Mouse (Mus musculus) stomach, embryonic 15.5 days (tissue): ENCODE data around the gene Hes7. TPM values are rescaled to one million over a fixed set of nuclear protein-coding genes. Genes with fewer than 3 reads are reported as not detected.
A peak's percentile ranks its signal among the peaks of the same experiment; 100 is the strongest.

Experiments
- ATAC-seq: fragments of 200-750 bp; cut with Nextera tagmentation; 2 replicates; pipeline ENCODE4 v1.8.0; 2017; ENCODE audit warnings: low read depth, moderate number of reproducible peaks, moderate TSS enrichment; ENCODE audit not compliant: insufficient read depth, low FRiP score
- H3K27ac ChIP-seq: fragments of 300-500 bp; sonication (generic); 2 replicates; pipeline ENCODE4 v1.5.1; 2015; ENCODE audit warnings: mild to moderate bottlenecking, inconsistent platforms
- H3K27me3 ChIP-seq: fragments of 300-500 bp; sonication (generic); replicated peaks from 2 replicates; pipeline ENCODE4 v1.6.1; 2015; ENCODE audit warnings: inconsistent platforms
- H3K36me3 ChIP-seq: fragments of 300-500 bp; sonication (generic); 2 replicates; pipeline ENCODE4 v1.6.1; 2015; ENCODE audit warnings: inconsistent platforms
- H3K4me1 ChIP-seq: fragments of 300-500 bp; sonication (generic); 2 replicates; pipeline ENCODE4 v1.6.1; 2015; ENCODE audit warnings: inconsistent platforms
- H3K4me2 ChIP-seq: fragments of 300-500 bp; sonication (generic); 2 replicates; pipeline ENCODE4 v1.6.1; 2015; ENCODE audit warnings: mild to moderate bottlenecking, inconsistent platforms
- H3K4me3 ChIP-seq: fragments of 300-500 bp; sonication (generic); replicated peaks from 2 replicates; pipeline ENCODE4 v1.5.1; 2015; ENCODE audit warnings: inconsistent platforms
- H3K9ac ChIP-seq: fragments of 300-500 bp; sonication (generic); 2 replicates; pipeline ENCODE4 v1.6.1; 2015; ENCODE audit warnings: inconsistent platforms
- H3K9me3 ChIP-seq: fragments of 300-500 bp; sonication (generic); 2 replicates; pipeline ENCODE4 v1.6.1; 2016; ENCODE audit warnings: inconsistent platforms
- WGBS: fragments of 180-500 bp; shearing (Covaris S2); methylation state at CpG from one replicate; pipeline ENCODE4 v1.1.7; 2015; 5-methylcytosine and 5-hydroxymethylcytosine counted together
- polyA plus RNA-seq: library from polyadenylated mRNA; unstranded; fragments of >200 nt; fragmentation: Nextera tagmentation; extraction: Ambion mirVana; gene quantifications from 2 replicates; pipeline ENCODE4 v1.2.1, GENCODE M21; 2015

The Hes7 gene
- polyA plus RNA-seq, 1 experiment from 2014 or later = 0.76 TPM

GRCm38 (mm10) chr11:69077316-69077715, 42.9 kb upstream of the Hes7 start:
- Histone ChIP-seq H3K36me3 (no peaks in the 10 kb centered on the region), H3K9me3 (no peaks in the 10 kb centered on the region), H3K27ac (no peak overlapping the region), H3K4me3 (no peak overlapping the region), H3K4me2 (no peak overlapping the region), H3K4me1 (peaks cover 10% of the 10 kb centered on the region; the same call in 1 of the 2 replicates), H3K27me3 (no peaks in the 10 kb centered on the region), H3K9ac (no peak overlapping the region)
- ATAC-seq = no peak
- WGBS = 78% methylated on average over 9 of the region's 9 CpGs

GRCm38 (mm10) chr11:69078041-69078440, 42.2 kb upstream of the Hes7 start:
- Histone ChIP-seq H3K4me3 (no peak overlapping the region), H3K27me3 (no peaks in the 10 kb centered on the region), H3K9me3 (no peaks in the 10 kb centered on the region), H3K9ac (no peak overlapping the region), H3K4me1 (peaks cover 7% of the 10 kb centered on the region; the same call in 1 of the 2 replicates), H3K27ac (no peak overlapping the region), H3K36me3 (no peaks in the 10 kb centered on the region), H3K4me2 (no peak overlapping the region)
- ATAC-seq = no peak
- WGBS = 71% methylated on average over 6 of the region's 6 CpGs

DNA sequence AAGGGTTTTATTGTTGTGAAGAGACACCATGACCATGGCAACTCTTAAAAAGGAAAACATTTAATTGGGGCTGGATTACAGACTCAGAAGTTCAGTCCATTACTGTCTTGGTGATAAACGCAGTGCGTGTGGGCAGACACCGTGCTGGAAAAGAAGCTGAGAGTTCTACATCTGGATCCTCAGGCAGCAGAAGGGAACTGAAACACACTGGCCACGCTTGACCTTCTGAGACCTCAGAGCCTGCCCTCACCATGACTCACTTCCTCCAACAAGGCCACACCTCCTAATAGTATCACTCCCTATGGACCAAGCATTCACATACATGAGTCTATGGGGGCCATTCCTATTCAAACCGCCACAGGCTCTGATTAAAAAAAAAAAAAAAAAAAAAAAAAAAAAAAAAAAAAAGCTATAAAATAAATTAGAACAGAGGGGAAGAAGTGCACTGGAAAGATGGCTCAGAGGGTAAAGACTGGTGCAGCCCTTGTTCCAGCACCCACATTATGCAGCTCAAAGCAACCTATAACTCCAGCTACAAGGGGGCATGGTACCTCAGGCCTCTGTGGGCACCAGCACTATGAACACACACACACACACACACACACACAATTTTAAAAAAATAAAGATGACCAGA, 41.3 kb upstream of the Hes7 start:
- ATAC-seq = no peak
- 63% methylated on average over 5 of the region's 5 CpGs for WGBS
- Histone ChIP-seq H3K9me3 (no peaks in the 10 kb centered on the region), H3K36me3 (no peaks in the 10 kb centered on the region), H3K4me2 (no peak overlapping the region), H3K27ac (no peak overlapping the region; the same call in 1 of the 2 replicates), H3K4me3 (no peak overlapping the region), H3K27me3 (no peaks in the 10 kb centered on the region), H3K9ac (no peak overlapping the region), H3K4me1 (peaks cover 3% of the 10 kb centered on the region; the same call in 1 of the 2 replicates)

- H3K4me2 ChIP-seq = no peak overlapping the region
- ATAC-seq = no peak
- no peaks in the 10 kb centered on the region for H3K4me1 ChIP-seq
- H3K36me3 ChIP-seq = no peaks in the 10 kb centered on the region
- 77% methylated on average over 15 of the region's 15 CpGs for WGBS
- no peaks in the 10 kb centered on the region for H3K9me3 ChIP-seq
- H3K27ac ChIP-seq = no peak overlapping the region
- no peaks in the 10 kb centered on the region for H3K27me3 ChIP-seq
- H3K9ac ChIP-seq = no peak overlapping the region
- no peak overlapping the region for H3K4me3 ChIP-seq
Observed at GRCm38 (mm10) chr11:69080102-69080854, 39.9 kb upstream of the Hes7 start.

- Histone ChIP-seq H3K9me3 (no peaks in the 10 kb centered on the region), H3K27ac (no peak overlapping the region)
Observed at GRCm38 (mm10) chr11:69080855-69081222, 39.4 kb upstream of the Hes7 start.

GRCm38 (mm10) chr11:69081613-69082012, 38.6 kb upstream of the Hes7 start:
- Histone ChIP-seq H3K9ac (no peak overlapping the region), H3K4me2 (no peak overlapping the region), H3K4me1 (no peaks in the 10 kb centered on the region), H3K36me3 (no peaks in the 10 kb centered on the region), H3K4me3 (no peak overlapping the region), H3K9me3 (no peaks in the 10 kb centered on the region), H3K27ac (no peak overlapping the region), H3K27me3 (no peaks in the 10 kb centered on the region)
- ATAC-seq = no peak
- 74% methylated on average over 7 of the region's 7 CpGs for WGBS

More at GRCm38 (mm10) chr11:69080855-69081222, 39.4 kb upstream of the Hes7 start:
- WGBS = 88% methylated on average over 8 of the region's 8 CpGs
- Histone ChIP-seq H3K4me1 (no peaks in the 10 kb centered on the region), H3K36me3 (no peaks in the 10 kb centered on the region), H3K4me2 (no peak overlapping the region), H3K27me3 (no peaks in the 10 kb centered on the region), H3K9ac (no peak overlapping the region), H3K4me3 (no peak overlapping the region)
- ATAC-seq = no peak

DNA sequence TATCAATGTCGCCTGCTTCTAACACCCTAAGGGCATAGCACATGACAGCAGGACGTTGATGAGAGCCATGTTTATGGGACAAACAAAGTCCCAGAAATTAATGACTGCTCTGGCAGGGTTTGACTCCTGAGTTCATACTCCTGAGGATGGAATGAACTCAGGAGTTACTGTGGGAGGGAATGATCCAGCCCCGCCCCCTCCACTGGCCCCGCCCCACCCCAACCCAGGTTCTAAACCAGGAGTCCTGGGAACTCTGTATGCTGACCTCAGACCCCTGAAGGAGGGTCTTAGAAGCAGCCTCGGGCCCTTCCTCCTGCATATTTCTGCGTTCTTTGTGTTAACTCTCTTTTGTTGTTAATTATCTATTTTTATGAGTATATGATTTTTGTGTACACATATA, 34.6 kb upstream of the Hes7 start:
- H3K9ac ChIP-seq = no peak overlapping the region
- WGBS = 57% methylated on average over 6 of the region's 6 CpGs
- no peaks in the 10 kb centered on the region for H3K27me3 ChIP-seq
- ATAC-seq = no peak
- H3K9me3 ChIP-seq = no peaks in the 10 kb centered on the region
- no peak overlapping the region for H3K27ac ChIP-seq
- H3K4me1 ChIP-seq = peaks cover 21% of the 10 kb centered on the region
- no peak overlapping the region for H3K4me2 ChIP-seq
- 0 out of 2 replicates have a peak, but pooled peaks cover 2% of the 10 kb centered on the region for H3K36me3 ChIP-seq
- no peak overlapping the region for H3K4me3 ChIP-seq

- no peaks in the 10 kb centered on the region for H3K9me3 ChIP-seq
- 49% methylated on average over 6 of the region's 6 CpGs for WGBS
- no peaks in the 10 kb centered on the region for H3K27me3 ChIP-seq
- H3K9ac ChIP-seq = no peak overlapping the region
- H3K4me1 ChIP-seq = peaks cover 21% of the 10 kb centered on the region
- H3K36me3 ChIP-seq = 0 out of 2 replicates have a peak, but pooled peaks cover 5% of the 10 kb centered on the region
- ATAC-seq = no peak
- H3K4me2 ChIP-seq = no peak overlapping the region
- peak overlapping the region; percentile 89 for H3K27ac ChIP-seq
- H3K4me3 ChIP-seq = no peak overlapping the region
Observed at GRCm38 (mm10) chr11:69086390-69086789, 33.8 kb upstream of the Hes7 start.

GRCm38 (mm10) chr11:69087082-69087481, 33.1 kb upstream of the Hes7 start:
- H3K4me1 ChIP-seq = peaks cover 21% of the 10 kb centered on the region
- peak; percentile 27 for ATAC-seq
- H3K27ac ChIP-seq = peak overlapping the region; percentile 89
- H3K9ac ChIP-seq = no peak overlapping the region
- 0 out of 2 replicates have a peak, but pooled peaks cover 5% of the 10 kb centered on the region for H3K36me3 ChIP-seq
- H3K4me3 ChIP-seq = no peak overlapping the region
- H3K4me2 ChIP-seq = no peak overlapping the region; the same call in 1 of the 2 replicates
- WGBS = 25% methylated on average over 4 of the region's 4 CpGs
- H3K27me3 ChIP-seq = no peaks in the 10 kb centered on the region
- no peaks in the 10 kb centered on the region for H3K9me3 ChIP-seq

DNA sequence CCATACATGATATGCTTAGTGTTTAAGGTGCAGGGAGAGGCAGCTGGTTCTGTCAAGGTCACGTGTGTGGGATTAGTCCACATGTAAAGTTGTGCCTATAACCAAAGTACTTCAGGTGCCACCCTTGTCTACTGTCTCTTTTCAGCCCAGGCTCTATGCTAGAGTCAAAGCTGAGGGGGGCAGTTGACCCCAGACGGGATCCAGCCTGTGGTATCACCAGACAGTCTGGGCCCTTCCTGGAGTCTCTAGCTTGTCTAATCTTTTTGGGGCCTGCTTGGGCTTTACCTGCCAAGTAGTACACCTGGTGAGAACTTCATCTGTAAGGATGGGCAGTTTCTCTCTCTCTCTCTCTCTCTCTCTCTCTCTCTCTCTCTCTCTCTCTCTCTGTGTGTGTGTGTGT, 32.6 kb upstream of the Hes7 start:
- Histone ChIP-seq H3K4me3 (peak overlapping the region; percentile 84; the same call in 1 of the 2 replicates), H3K9ac (no peak overlapping the region), H3K9me3 (no peaks in the 10 kb centered on the region), H3K27me3 (no peaks in the 10 kb centered on the region), H3K4me1 (peaks cover 21% of the 10 kb centered on the region), H3K36me3 (0 out of 2 replicates have a peak, but pooled peaks cover 5% of the 10 kb centered on the region), H3K4me2 (peak overlapping the region; percentile 91), H3K27ac (peak overlapping the region; percentile 89)
- 59% methylated on average over 2 of the region's 2 CpGs for WGBS
- ATAC-seq = no peak

DNA sequence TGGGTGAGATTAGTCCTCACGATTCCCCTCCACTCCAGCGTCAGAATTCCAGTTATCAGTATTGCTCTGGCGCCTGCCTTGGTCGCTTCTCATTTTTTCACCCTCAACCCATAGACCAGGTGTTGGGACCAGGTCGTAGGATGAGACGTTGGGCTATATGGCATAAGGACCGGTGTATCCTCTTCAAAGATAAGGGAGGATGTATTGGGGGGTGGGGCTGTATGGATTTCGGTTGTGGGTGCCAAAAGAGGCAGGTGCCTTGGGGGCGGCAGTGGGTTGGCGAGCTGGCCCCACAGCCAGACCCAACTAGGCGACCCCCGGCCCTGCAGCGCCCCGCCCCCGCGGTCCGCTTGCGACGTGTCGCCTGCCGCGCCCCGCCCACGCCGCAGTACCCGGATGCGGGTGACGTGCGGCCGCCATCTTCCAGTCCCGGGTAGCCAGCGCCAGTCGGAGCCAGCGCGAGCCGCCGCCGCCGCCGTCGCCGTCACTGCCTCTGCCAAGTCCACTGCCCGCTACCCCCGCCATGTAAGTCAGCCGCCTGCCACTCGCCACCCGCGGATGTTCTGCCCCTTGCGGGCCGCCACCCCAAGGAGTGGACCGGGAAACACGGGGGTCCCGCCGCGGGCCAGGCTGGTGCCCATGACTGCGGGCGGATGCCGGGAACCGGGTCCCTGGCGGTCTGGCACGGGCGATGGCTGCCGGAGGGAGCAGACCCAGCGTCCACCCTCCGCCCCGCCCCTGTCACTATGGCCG, 31.9 kb upstream of the Hes7 start, which contains the start of gene Vamp2:
Gene Vamp2, plus strand, starts transcription at position 388 of the 753 bp plus-strand sequence.
- Histone ChIP-seq H3K9me3 (no peaks in the 10 kb centered on the region), H3K36me3 (0 out of 2 replicates have a peak, but pooled peaks cover 8% of the 10 kb centered on the region), H3K4me2 (peak within 1 kb of the TSS; percentile 91), H3K4me3 (peak within 1 kb of the TSS; percentile 84), H3K27me3 (no peaks in the 10 kb centered on the region), H3K4me1 (peaks cover 21% of the 10 kb centered on the region), H3K9ac (peak within 1 kb of the TSS; percentile 99), H3K27ac (peak within 1 kb of the TSS; percentile 89)
- peak; percentile 48; the same call in 1 of the 2 replicates for ATAC-seq
- under 1% methylated on average over 67 of the region's 67 CpGs for WGBS
